Mouse (Mus musculus): ENCODE data around the gene Capns1. TPM values are rescaled to one million over a fixed set of nuclear protein-coding genes. Genes with fewer than 3 reads are reported as not detected.
A peak's percentile ranks its signal among the peaks of the same experiment; 100 is the strongest.

The Capns1 gene
- total and polyA plus RNA-seq, 2 experiments from 2014 or later, result 84.4 to 356 TPM

- peak; percentile 67 for DNase-seq (ENCODE audit: low spot score)
- H3K4me1 ChIP-seq (ENCODE audit: control insufficient read depth, insufficient read depth), result peaks cover 9% of the 10 kb centered on the region
- H3K4me3 ChIP-seq (ENCODE audit: low read depth, low read length), result peak overlapping the region; percentile 64
- H3K27ac ChIP-seq (ENCODE audit: low read depth), result peak overlapping the region; percentile 82
- WGBS, result 3% methylated on average over 24 of the region's 24 CpGs
- H3K27me3 ChIP-seq (ENCODE audit: control insufficient read depth, insufficient read depth, low read length), result no peaks in the 10 kb centered on the region
- peak overlapping the region; percentile 76 for H3K4me2 ChIP-seq (ENCODE audit: low read depth, low read length)
- TF ChIP-seq EP300 (IDR thresholded peaks at IDR 0.05; ENCODE audit: low read depth) (no peak), CTCF (IDR thresholded peaks at IDR 0.05; ENCODE audit: low read depth) (peak; percentile 55)
- peak; percentile 14; the same call in 1 of the 2 replicates for ATAC-seq (ENCODE audit: insufficient read depth, low read depth)
- peak overlapping the region; percentile 58 for H3K9ac ChIP-seq (replicated peaks; ENCODE audit: low read depth, low read length)
- H3K9me3 ChIP-seq (replicated peaks; ENCODE audit: control insufficient read depth, low read length), result no peaks in the 10 kb centered on the region
- peaks cover 14% of the 10 kb centered on the region for H3K36me3 ChIP-seq (replicated peaks; ENCODE audit: control insufficient read depth, insufficient read depth, low read length)
Measured at GRCm38 (mm10) chr7:30232631-30233148, 34.1 kb upstream of the Capns1 start.

GRCm38 (mm10) chr7:30231669-30232454 lies 33.3 kb upstream of the Capns1 start, which contains the start of the genes Polr2i and Tbcb:
Gene Polr2i (plus strand): TSS chr7:30231948.
Gene Tbcb (minus strand): TSS chr7:30232272.
- TF ChIP-seq CTCF (IDR thresholded peaks at IDR 0.05; ENCODE audit: low read depth), result no peak
- TF ChIP-seq EP300 (IDR thresholded peaks at IDR 0.05; ENCODE audit: low read depth), result peak; percentile 90
- Histone ChIP-seq H3K4me3 (ENCODE audit: low read depth, low read length) (peak within 1 kb of the TSS; percentile 64), H3K9me3 (replicated peaks; ENCODE audit: control insufficient read depth, low read length) (no peaks in the 10 kb centered on the region), H3K27me3 (ENCODE audit: control insufficient read depth, insufficient read depth, low read length) (no peaks in the 10 kb centered on the region), H3K4me2 (ENCODE audit: low read depth, low read length) (peak within 1 kb of the TSS; percentile 76), H3K27ac (ENCODE audit: low read depth) (peak within 1 kb of the TSS; percentile 82), H3K9ac (replicated peaks; ENCODE audit: low read depth, low read length) (peak within 1 kb of the TSS; percentile 58), H3K36me3 (replicated peaks; ENCODE audit: control insufficient read depth, insufficient read depth, low read length) (peaks cover 17% of the 10 kb centered on the region), H3K4me1 (ENCODE audit: control insufficient read depth, insufficient read depth) (peaks cover 9% of the 10 kb centered on the region)
- peak; percentile 95 for ATAC-seq (ENCODE audit: insufficient read depth, low read depth)
- peak; percentile 99 for DNase-seq (ENCODE audit: low spot score)
- WGBS, result under 1% methylated on average over 67 of the region's 67 CpGs

GRCm38 (mm10) chr7:30231328-30231668 lies 32.7 kb upstream of the Capns1 start:
- H3K36me3 ChIP-seq (replicated peaks; ENCODE audit: control insufficient read depth, insufficient read depth, low read length), result peaks cover 22% of the 10 kb centered on the region
- no peak overlapping the region for H3K27ac ChIP-seq (ENCODE audit: low read depth)
- H3K9ac ChIP-seq (replicated peaks; ENCODE audit: low read depth, low read length), result peak overlapping the region; percentile 36
- no peaks in the 10 kb centered on the region for H3K27me3 ChIP-seq (ENCODE audit: control insufficient read depth, insufficient read depth, low read length)
- no peak for DNase-seq (ENCODE audit: low spot score)
- H3K4me1 ChIP-seq (ENCODE audit: control insufficient read depth, insufficient read depth), result peaks cover 9% of the 10 kb centered on the region
- TF ChIP-seq EP300 (IDR thresholded peaks at IDR 0.05; ENCODE audit: low read depth) (no peak), CTCF (IDR thresholded peaks at IDR 0.05; ENCODE audit: low read depth) (no peak)
- WGBS, result under 1% methylated on average over 16 of the region's 16 CpGs
- H3K4me2 ChIP-seq (ENCODE audit: low read depth, low read length), result peak overlapping the region; percentile 72
- H3K4me3 ChIP-seq (ENCODE audit: low read depth, low read length), result peak overlapping the region; percentile 64
- H3K9me3 ChIP-seq (replicated peaks; ENCODE audit: control insufficient read depth, low read length), result no peaks in the 10 kb centered on the region
- ATAC-seq (ENCODE audit: insufficient read depth, low read depth), result no peak

GRCm38 (mm10) chr7:30224206-30224605 lies 25.6 kb upstream of the Capns1 start:
- H3K4me2 ChIP-seq (ENCODE audit: low read depth, low read length), result no peak overlapping the region
- H3K9ac ChIP-seq (replicated peaks; ENCODE audit: low read depth, low read length), result no peak overlapping the region
- H3K36me3 ChIP-seq (replicated peaks; ENCODE audit: control insufficient read depth, insufficient read depth, low read length), result peaks cover 29% of the 10 kb centered on the region
- H3K27me3 ChIP-seq (ENCODE audit: control insufficient read depth, insufficient read depth, low read length), result no peaks in the 10 kb centered on the region
- 93% methylated on average over 12 of the region's 12 CpGs for WGBS
- DNase-seq (ENCODE audit: low spot score) (no peak), ATAC-seq (ENCODE audit: insufficient read depth, low read depth) (no peak)
- H3K9me3 ChIP-seq (replicated peaks; ENCODE audit: control insufficient read depth, low read length), result no peaks in the 10 kb centered on the region
- no peak overlapping the region for H3K4me3 ChIP-seq (ENCODE audit: low read depth, low read length)
- no peak overlapping the region for H3K27ac ChIP-seq (ENCODE audit: low read depth)
- 0 out of 2 replicates have a peak, but pooled peaks cover 9% of the 10 kb centered on the region for H3K4me1 ChIP-seq (ENCODE audit: control insufficient read depth, insufficient read depth)
- TF ChIP-seq EP300 (IDR thresholded peaks at IDR 0.05; ENCODE audit: low read depth), result no peak
- no peak for TF ChIP-seq CTCF (IDR thresholded peaks at IDR 0.05; ENCODE audit: low read depth)

GRCm38 (mm10) chr7:30222205-30222604 lies 23.6 kb upstream of the Capns1 start:
- WGBS, result 89% methylated on average over 5 of the region's 5 CpGs
- H3K36me3 ChIP-seq (replicated peaks; ENCODE audit: control insufficient read depth, insufficient read depth, low read length), result peaks cover 29% of the 10 kb centered on the region
- no peak overlapping the region for H3K4me2 ChIP-seq (ENCODE audit: low read depth, low read length)
- DNase-seq (ENCODE audit: low spot score) (no peak), ATAC-seq (ENCODE audit: insufficient read depth, low read depth) (no peak)
- no peaks in the 10 kb centered on the region for H3K27me3 ChIP-seq (ENCODE audit: control insufficient read depth, insufficient read depth, low read length)
- H3K27ac ChIP-seq (ENCODE audit: low read depth), result no peak overlapping the region
- no peak overlapping the region for H3K4me3 ChIP-seq (ENCODE audit: low read depth, low read length)
- H3K9ac ChIP-seq (replicated peaks; ENCODE audit: low read depth, low read length), result no peak overlapping the region
- no peaks in the 10 kb centered on the region for H3K9me3 ChIP-seq (replicated peaks; ENCODE audit: control insufficient read depth, low read length)
- TF ChIP-seq CTCF (IDR thresholded peaks at IDR 0.05; ENCODE audit: low read depth) (no peak), EP300 (IDR thresholded peaks at IDR 0.05; ENCODE audit: low read depth) (no peak)
- 0 out of 2 replicates have a peak, but pooled peaks cover 9% of the 10 kb centered on the region for H3K4me1 ChIP-seq (ENCODE audit: control insufficient read depth, insufficient read depth)

Measured in heart, postnatal 0 days (tissue).